Mouse (Mus musculus) limb, embryonic 14.5 days (tissue): ENCODE measurements at regions not wholly inside any gene's neighbourhood (a gene's known extent, or its start where the extent isn't known, plus 50 kb on each side); places are given as distances from the start of the nearest gene placed in this dataset.
A peak's percentile ranks its signal among the peaks of the same experiment; 100 is the strongest.

ENCODE experiments used
- ATAC-seq: fragments of 200-750 bp; cut with Nextera tagmentation; 2 replicates; pipeline ENCODE4 v1.8.0; 2017; ENCODE audit warnings: low read depth, moderate number of reproducible peaks, moderate TSS enrichment; ENCODE audit not compliant: low FRiP score
- DNase-seq: peaks from one replicate; pipeline ENCODE4 v3.0.0-alpha.2; 2015; ENCODE audit warnings: low spot score
- H3K27ac ChIP-seq: fragments of 300-500 bp; sonication (generic); replicated peaks from 2 replicates; pipeline ENCODE4 v1.5.1; 2014; ENCODE audit warnings: low read depth, mild to moderate bottlenecking, low read length, moderate library complexity, mixed read lengths
- H3K27me3 ChIP-seq: fragments of 300-500 bp; sonication (generic); 2 replicates; pipeline ENCODE4 v1.6.1; 2014; ENCODE audit warnings: low read length, mixed read lengths; ENCODE audit not compliant: control insufficient read depth, insufficient read depth
- H3K36me3 ChIP-seq: fragments of 300-500 bp; sonication (generic); 2 replicates; pipeline ENCODE4 v1.6.1; 2014; ENCODE audit warnings: mild to moderate bottlenecking, low read length, moderate library complexity, mixed read lengths; ENCODE audit not compliant: control insufficient read depth, insufficient read depth
- H3K4me1 ChIP-seq: fragments of 300-500 bp; sonication (generic); 2 replicates; pipeline ENCODE4 v1.6.1; 2014; ENCODE audit warnings: antibody characterized with exemption, low read length, mixed read lengths; ENCODE audit not compliant: control insufficient read depth, insufficient read depth
- H3K4me2 ChIP-seq: fragments of 300-500 bp; sonication (generic); replicated peaks from 2 replicates; pipeline ENCODE4 v1.6.1; 2014; ENCODE audit warnings: low read depth, mild to moderate bottlenecking, low read length, moderate library complexity; ENCODE audit not compliant: severe bottlenecking
- H3K4me3 ChIP-seq: fragments of 300-500 bp; sonication (generic); replicated peaks from 2 replicates; pipeline ENCODE4 v1.5.1; 2014; ENCODE audit warnings: low read length
- H3K9ac ChIP-seq: fragments of 300-500 bp; sonication (generic); 2 replicates; pipeline ENCODE4 v1.6.1; 2014; ENCODE audit warnings: mild to moderate bottlenecking, low read depth, low read length, moderate library complexity; ENCODE audit not compliant: severe bottlenecking
- H3K9me3 ChIP-seq: fragments of 300-500 bp; sonication (generic); 2 replicates; pipeline ENCODE4 v1.6.1; 2016; ENCODE audit warnings: low read length; ENCODE audit not compliant: control insufficient read depth
- POLR2A ChIP-seq: fragments of 200-500 bp; IDR thresholded peaks from 2 replicates; pipeline ENCODE4 v1.8.0; 2012; ENCODE audit warnings: inconsistent platforms, mild to moderate bottlenecking, moderate library complexity, borderline replicate concordance; ENCODE audit not compliant: insufficient read depth, insufficient read length; ENCODE audit errors: extremely low read depth
- WGBS: fragments of 180-500 bp; shearing (Covaris S2); extraction: QIAGEN DNeasy Blood & Tissue Kit; methylation state at CpG from one replicate; pipeline ENCODE4 v1.1.7; 2014; 5-methylcytosine and 5-hydroxymethylcytosine counted together

- peak; percentile 25 for DNase-seq
- no peak for ATAC-seq
- WGBS = 31% methylated on average over 5 of the region's 5 CpGs
These were observed 87.8 kb upstream of the Enpp6 start for GRCm38 (mm10) chr8:46898697-46899445.

GRCm38 (mm10) chr8:46900826-46901225 is 85.9 kb upstream of the Enpp6 start:
- H3K9ac ChIP-seq = no peak overlapping the region
- H3K36me3 ChIP-seq = no peaks in the 10 kb centered on the region
- no peaks in the 10 kb centered on the region for H3K4me1 ChIP-seq
- H3K4me2 ChIP-seq = no peak overlapping the region
- H3K9me3 ChIP-seq = no peaks in the 10 kb centered on the region
- ATAC-seq = no peak
- WGBS = 78% methylated on average over 4 of the region's 4 CpGs
- H3K4me3 ChIP-seq = no peak overlapping the region
- no peak overlapping the region for H3K27ac ChIP-seq
- TF ChIP-seq POLR2A = no peak
- no peaks in the 10 kb centered on the region for H3K27me3 ChIP-seq
- no peak for DNase-seq

More at GRCm38 (mm10) chr8:46898697-46899445, 87.8 kb upstream of the Enpp6 start:
- Histone ChIP-seq H3K9me3 (no peaks in the 10 kb centered on the region), H3K4me2 (no peak overlapping the region), H3K4me1 (no peaks in the 10 kb centered on the region), H3K27ac (no peak overlapping the region), H3K36me3 (no peaks in the 10 kb centered on the region), H3K4me3 (no peak overlapping the region), H3K27me3 (no peaks in the 10 kb centered on the region), H3K9ac (no peak overlapping the region)
- no peak for TF ChIP-seq POLR2A

GRCm38 (mm10) chr8:46904731-46905130 is 82.0 kb upstream of the Enpp6 start:
- Histone ChIP-seq H3K36me3 (no peaks in the 10 kb centered on the region), H3K4me2 (no peak overlapping the region), H3K4me3 (no peak overlapping the region), H3K27ac (no peak overlapping the region), H3K27me3 (no peaks in the 10 kb centered on the region), H3K4me1 (no peaks in the 10 kb centered on the region), H3K9me3 (no peaks in the 10 kb centered on the region), H3K9ac (no peak overlapping the region)
- TF ChIP-seq POLR2A = no peak
- 75% methylated on average over 3 of the region's 3 CpGs for WGBS
- DNase-seq = no peak
- ATAC-seq = no peak

- DNase-seq = no peak
- no peaks in the 10 kb centered on the region for H3K27me3 ChIP-seq
- ATAC-seq = no peak
- H3K4me3 ChIP-seq = no peak overlapping the region
- no peak overlapping the region for H3K27ac ChIP-seq
- TF ChIP-seq POLR2A = no peak
- H3K9me3 ChIP-seq = no peaks in the 10 kb centered on the region
- H3K4me2 ChIP-seq = no peak overlapping the region
- WGBS = 75% methylated on average over 11 of the region's 11 CpGs
- no peak overlapping the region for H3K9ac ChIP-seq
- H3K4me1 ChIP-seq = no peaks in the 10 kb centered on the region
- H3K36me3 ChIP-seq = no peaks in the 10 kb centered on the region
These were observed 79.3 kb upstream of the Enpp6 start for GRCm38 (mm10) chr8:46907390-46907789.

GRCm38 (mm10) chr8:46908186-46908585 is 78.5 kb upstream of the Enpp6 start:
- no peaks in the 10 kb centered on the region for H3K4me1 ChIP-seq
- no peaks in the 10 kb centered on the region for H3K27me3 ChIP-seq
- H3K27ac ChIP-seq = no peak overlapping the region
- H3K9ac ChIP-seq = no peak overlapping the region
- no peak for ATAC-seq
- no peak overlapping the region for H3K4me3 ChIP-seq
- no peaks in the 10 kb centered on the region for H3K9me3 ChIP-seq
- H3K36me3 ChIP-seq = no peaks in the 10 kb centered on the region
- no peak for TF ChIP-seq POLR2A
- 58% methylated on average over 4 of the region's 4 CpGs for WGBS
- no peak for DNase-seq
- no peak overlapping the region for H3K4me2 ChIP-seq
